Mouse (Mus musculus): ENCODE results near the gene Emilin1.

Emilin1 gene

GRCm38 (mm10) chr5:30908426-30909299 is 4.5 kb upstream of the Emilin1 start:
- DNase-seq, result no peak

- DNase-seq, result no peak
Observed at GRCm38 (mm10) chr5:30909300-30909659, 3.9 kb upstream of the Emilin1 start.

- DNase-seq, result no peak
Observed at GRCm38 (mm10) chr5:30909863-30910262, 3.3 kb upstream of the Emilin1 start.

- no peak for DNase-seq
Observed at GRCm38 (mm10) chr5:30910481-30910880, 2.7 kb upstream of the Emilin1 start.

- no peak for DNase-seq
Observed at GRCm38 (mm10) chr5:30912156-30912555, 1.0 kb upstream of the Emilin1 start.

GRCm38 (mm10) chr5:30914101-30914635 is 966 bp downstream of the Emilin1 start:
- DNase-seq, result no peak

GRCm38 (mm10) chr5:30914849-30915248 is 1.6 kb downstream of the Emilin1 start:
- no peak for DNase-seq

- peak in 1 of 2 experiments; percentile 21 for DNase-seq
Observed at GRCm38 (mm10) chr5:30915456-30915855, 2.3 kb downstream of the Emilin1 start.

GRCm38 (mm10) chr5:30915974-30916433 is 2.8 kb downstream of the Emilin1 start:
- peak; percentile 54 to 58 for DNase-seq

- no peak for DNase-seq
Observed at GRCm38 (mm10) chr5:30916841-30917240, 3.6 kb downstream of the Emilin1 start.

- no peak for DNase-seq
Observed at GRCm38 (mm10) chr5:30917348-30917747, 4.1 kb downstream of the Emilin1 start.

- DNase-seq, result no peak
Observed at GRCm38 (mm10) chr5:30917891-30918670, 4.9 kb downstream of the Emilin1 start.

- no peak for DNase-seq
Observed at GRCm38 (mm10) chr5:30918691-30919090, 5.5 kb downstream of the Emilin1 start.

- no peak for DNase-seq
Observed at GRCm38 (mm10) chr5:30919831-30920614, 6.8 kb downstream of the Emilin1 start.

- no peak for DNase-seq
Observed at GRCm38 (mm10) chr5:30920621-30921020, 7.4 kb downstream of the Emilin1 start.

- peak; percentile 97 to 98 for DNase-seq
Observed at GRCm38 (mm10) chr5:30921256-30922033, 8.2 kb downstream of the Emilin1 start, which contains the start of gene Khk. Khk (plus strand) TSS chr5:30921431.

- DNase-seq, result no peak
Observed at GRCm38 (mm10) chr5:30922581-30923041, 9.4 kb downstream of the Emilin1 start.

- DNase-seq, result no peak
Observed at GRCm38 (mm10) chr5:30923119-30923518, 9.9 kb downstream of the Emilin1 start.

GRCm38 (mm10) chr5:30924614-30925013 is 11.4 kb downstream of the Emilin1 start:
- no peak for DNase-seq

- no peak for DNase-seq
Observed at GRCm38 (mm10) chr5:30925217-30925616, 12.0 kb downstream of the Emilin1 start.

- no peak for DNase-seq
Observed at GRCm38 (mm10) chr5:30926073-30926472, 12.9 kb downstream of the Emilin1 start.
